Mouse (Mus musculus) C2C12 (cell line): ENCODE data around the gene Runx2.

Experiments used
- CTCF ChIP-seq: IDR thresholded peaks from one replicate; pipeline ENCODE4 v1.5.1; 2011; ENCODE audit not compliant: control insufficient read depth, insufficient read depth, insufficient read length
- FOSL1 ChIP-seq: IDR thresholded peaks from one replicate; pipeline ENCODE4 v1.8.0; 2011; ENCODE audit warnings: mild to moderate bottlenecking, low read length; ENCODE audit not compliant: poor library complexity, insufficient read depth, severe bottlenecking
- MAX ChIP-seq: IDR thresholded peaks from one replicate; pipeline ENCODE4 v1.6.1; 2011; ENCODE audit warnings: mild to moderate bottlenecking, control low read depth
- MYOD1 ChIP-seq: IDR thresholded peaks from one replicate; pipeline ENCODE4 v1.6.1; 2011; ENCODE audit warnings: low read depth; ENCODE audit not compliant: control insufficient read depth, insufficient read length
- MYOG ChIP-seq: IDR thresholded peaks from one replicate; pipeline ENCODE4 v1.6.1; 2011; ENCODE audit not compliant: control insufficient read depth, insufficient read length; ENCODE audit errors: extremely low read depth
- USF1 ChIP-seq: IDR thresholded peaks from one replicate; pipeline ENCODE4 v1.6.1; 2011; ENCODE audit warnings: low read depth, mild to moderate bottlenecking, control low read depth, moderate library complexity

DNA sequence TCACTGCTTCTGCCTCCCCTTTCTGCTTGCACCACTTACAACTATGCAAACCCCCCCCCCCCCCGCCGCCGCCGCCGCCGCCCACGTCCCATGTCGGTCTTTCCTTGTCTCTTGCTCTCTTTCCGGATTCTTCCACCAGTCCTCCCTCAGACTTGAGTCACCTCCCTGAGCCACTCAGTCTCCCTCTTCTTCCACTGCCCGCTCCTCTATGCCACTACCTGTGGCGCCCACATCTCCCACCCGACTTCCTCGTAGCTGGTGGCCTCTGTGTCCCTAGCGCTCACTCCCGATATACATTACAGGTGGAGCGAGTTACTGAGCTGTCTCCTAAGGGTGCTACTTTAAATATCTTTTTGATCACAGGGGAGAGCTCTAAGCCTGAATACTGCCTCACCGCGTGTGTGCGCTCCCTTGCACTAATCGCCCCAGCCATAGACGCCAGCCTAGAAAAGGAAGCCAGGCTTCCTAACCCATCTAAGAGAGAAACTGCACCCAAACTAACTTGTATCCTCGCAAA, 76.4 kb downstream of the Runx2 start:
- no peak for TF ChIP-seq CTCF
- no peak for TF ChIP-seq MAX
- TF ChIP-seq FOSL1, result no peak
- TF ChIP-seq MYOD1, result no peak
- TF ChIP-seq USF1, result no peak
- no peak for TF ChIP-seq MYOG
